Mouse (Mus musculus) stomach, postnatal 0 days (tissue): ENCODE results near the gene Syt1.

ENCODE experiments used
- CTCF ChIP-seq: IDR thresholded peaks from 2 replicates; pipeline ENCODE4 v1.5.1; 2016; ENCODE audit warnings: antibody characterized with exemption, low read depth, mild to moderate bottlenecking, moderate library complexity
- EP300 ChIP-seq: optimal IDR thresholded peaks from 2 replicates; pipeline ENCODE3; 2016; ENCODE audit warnings: antibody characterized with exemption

GRCm38 (mm10) chr10:108753304-108753703, 257.5 kb downstream of the Syt1 start:
- TF ChIP-seq CTCF (no peak), EP300 (no peak)
